Mouse (Mus musculus) kidney, adult 2 months (tissue): ENCODE data around the gene Ank. TPM values are rescaled to one million over a fixed set of nuclear protein-coding genes. Genes with fewer than 3 reads are reported as not detected.

ENCODE experiments used
- DNase-seq: peaks from one replicate; pipeline ENCODE4 v3.0.0; 2021
- H3K27ac ChIP-seq: fragments of 200-500 bp; 2 replicates; pipeline ENCODE4 v1.5.1; 2012; ENCODE audit warnings: low read depth, low read length, control low read depth, inconsistent platforms; ENCODE audit not compliant: insufficient read depth
- H3K27me3 ChIP-seq: fragments of 200-500 bp; replicated peaks from 2 replicates; pipeline ENCODE4 v1.6.1; 2012; ENCODE audit warnings: mild to moderate bottlenecking, moderate library complexity, low read length, inconsistent platforms; ENCODE audit not compliant: control insufficient read depth, insufficient read depth
- H3K36me3 ChIP-seq: fragments of 200-500 bp; 2 replicates; pipeline ENCODE4 v1.6.1; 2012; ENCODE audit warnings: mild to moderate bottlenecking, moderate library complexity, low read length, inconsistent platforms; ENCODE audit not compliant: control insufficient read depth, insufficient read depth
- H3K4me1 ChIP-seq: fragments of 200-500 bp; 2 replicates; pipeline ENCODE4 v1.6.1; 2011; ENCODE audit warnings: low read length; ENCODE audit not compliant: control insufficient read depth, insufficient read depth
- H3K4me3 ChIP-seq: fragments of 200-500 bp; 2 replicates; pipeline ENCODE4 v1.5.1; 2011; ENCODE audit warnings: mild to moderate bottlenecking, low read depth, low read length, control low read depth; ENCODE audit not compliant: insufficient read depth
- CTCF ChIP-seq: fragments of 200-500 bp; conservative IDR thresholded peaks from 2 replicates; pipeline ENCODE4 v1.5.1; 2011; ENCODE audit warnings: low read depth, mild to moderate bottlenecking, control low read depth, low read length, moderate library complexity, mixed read lengths; ENCODE audit not compliant: insufficient read depth, insufficient read length
- POLR2A ChIP-seq: fragments of 200-500 bp; IDR thresholded peaks from one replicate; pipeline ENCODE4 v1.6.1; 2011; ENCODE audit warnings: low read depth, low read length, control low read depth
- WGBS: fragments of 180-500 bp; shearing (Covaris S2); methylation state at CpG from one replicate; pipeline ENCODE4 v1.1.7; 2018; 5-methylcytosine and 5-hydroxymethylcytosine counted together
- polyA plus RNA-seq: library from polyadenylated mRNA; depleted of rRNA; stranded (reverse); fragments of >200 nt; gene quantifications from 2 replicates; pipeline ENCODE4 v1.2.3, GENCODE M21; 2012; rRNA removed

Gene Ank
- polyA plus RNA-seq, 1 experiment = 18.6 TPM

DNA sequence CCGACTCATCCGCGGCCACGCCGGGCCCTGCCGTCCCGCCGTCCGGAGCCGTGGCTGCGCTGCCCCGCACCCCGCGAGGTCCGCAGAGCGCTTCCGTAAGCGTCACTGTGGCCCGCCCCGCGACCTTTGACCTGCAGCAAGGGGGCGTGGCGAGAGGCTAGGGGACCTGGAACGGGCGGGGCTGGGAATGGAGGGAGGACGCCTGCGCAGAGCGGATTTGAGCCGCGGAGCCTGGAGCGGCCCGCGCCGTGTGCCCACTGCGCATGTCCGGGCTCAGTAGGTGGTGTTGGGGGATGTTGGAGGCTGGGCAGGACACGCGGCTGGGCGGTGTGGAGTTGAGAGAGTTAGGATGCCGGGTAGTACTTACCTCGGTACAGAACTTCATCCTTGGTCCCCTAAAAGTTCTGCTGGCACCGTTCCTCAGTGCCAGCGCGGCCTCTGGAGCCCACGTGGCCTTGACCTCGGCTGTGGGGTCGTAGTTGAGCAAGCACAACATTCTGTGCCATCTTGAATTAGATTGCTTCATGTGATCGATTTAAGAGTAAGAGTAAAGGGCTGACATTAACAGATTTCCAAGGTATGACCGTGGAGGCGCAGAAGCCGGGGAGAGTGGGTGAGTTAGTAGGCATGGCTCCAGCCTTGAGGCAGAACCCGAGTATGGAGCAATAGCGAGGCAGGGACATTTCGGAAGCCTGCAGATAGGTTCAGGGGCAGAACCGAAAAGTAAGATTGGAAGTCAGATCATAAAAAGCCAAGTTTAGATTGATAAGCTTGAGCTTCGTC, 164.3 kb downstream of the Ank start, which contains the start of gene Otulin:
Gene Otulin (minus strand): TSS at position 93 of the 783 bp plus-strand sequence.
- peaks cover 23% of the 10 kb centered on the region for H3K4me1 ChIP-seq
- peak; percentile 99 for DNase-seq
- peak within 1 kb of the TSS; percentile 34 for H3K27ac ChIP-seq
- WGBS = 6% methylated on average over 56 of the region's 56 CpGs
- peak within 1 kb of the TSS; percentile 75 for H3K4me3 ChIP-seq
- TF ChIP-seq POLR2A (peak; percentile 27), CTCF (no peak)
- no peaks in the 10 kb centered on the region for H3K27me3 ChIP-seq
- H3K36me3 ChIP-seq = no peaks in the 10 kb centered on the region

DNA sequence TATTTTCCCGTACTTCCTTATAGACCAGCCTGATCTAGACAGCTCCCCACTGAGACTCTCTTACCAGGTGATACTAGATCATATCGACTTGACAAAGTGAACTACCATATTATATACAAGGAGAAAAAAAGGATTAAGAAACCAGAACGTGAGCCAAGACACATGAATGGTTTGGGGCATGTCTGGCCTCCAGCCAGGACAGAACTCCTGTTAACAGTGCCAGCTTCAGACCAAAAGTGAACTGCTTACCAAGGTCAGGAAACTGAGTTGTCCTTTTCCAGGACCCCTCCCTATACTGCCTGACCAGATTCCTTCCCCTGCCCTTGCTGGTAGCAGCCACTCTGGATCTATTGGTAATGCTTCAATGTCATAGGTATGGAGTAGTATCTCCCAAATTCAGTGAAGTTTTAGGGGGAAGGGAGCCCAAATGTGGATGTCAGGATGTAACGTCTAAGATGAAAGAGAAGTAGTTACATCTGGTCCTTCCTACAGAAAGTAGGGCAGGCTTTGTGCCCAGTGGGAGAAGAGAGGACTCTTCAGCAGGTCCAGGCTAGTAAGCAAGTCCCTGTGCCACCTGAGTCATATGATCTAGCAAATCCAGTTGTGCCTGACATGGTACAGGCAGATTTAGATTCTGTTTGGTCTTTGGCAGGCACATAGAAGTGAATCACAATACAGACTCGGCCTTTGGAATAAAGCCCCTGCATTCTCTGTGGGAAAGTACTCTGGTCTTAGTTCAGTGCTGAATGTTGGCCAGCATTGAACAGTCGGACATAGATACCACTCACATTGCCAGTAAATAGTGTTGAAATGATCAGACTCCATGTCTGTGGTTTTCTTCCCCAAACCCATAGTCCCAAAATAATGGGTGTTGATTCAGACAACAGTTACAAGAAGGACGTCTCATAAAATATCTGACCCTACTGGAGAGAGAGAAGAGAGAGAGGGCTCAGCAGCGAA, 167.7 kb downstream of the Ank start:
- 69% methylated on average over 8 of the region's 8 CpGs for WGBS
- TF ChIP-seq POLR2A (no peak), CTCF (no peak)
- H3K27me3 ChIP-seq = no peaks in the 10 kb centered on the region
- peak; percentile 55 for DNase-seq
- H3K36me3 ChIP-seq = no peaks in the 10 kb centered on the region
- peaks cover 2% of the 10 kb centered on the region for H3K4me1 ChIP-seq
- H3K27ac ChIP-seq = no peak overlapping the region
- H3K4me3 ChIP-seq = no peak overlapping the region

DNA sequence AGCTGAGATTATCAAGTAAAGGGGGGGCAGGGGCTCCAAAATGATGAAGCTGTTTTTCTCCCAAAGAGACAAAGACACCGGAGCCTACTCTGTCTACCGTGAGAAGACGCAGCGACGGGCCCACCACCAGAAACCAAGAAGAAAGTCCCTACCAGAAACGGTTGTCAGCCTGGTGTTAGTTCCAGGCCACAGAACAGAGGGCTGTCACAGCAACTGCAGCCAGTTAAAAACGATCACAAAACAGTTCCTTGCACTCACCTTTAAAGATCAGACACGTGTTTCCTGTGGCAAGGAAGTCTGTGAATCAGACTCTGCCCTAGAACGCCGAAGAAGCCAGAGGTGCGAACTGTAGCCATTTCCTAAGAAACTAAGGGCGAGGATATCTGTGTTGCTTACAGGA, 174.7 kb downstream of the Ank start:
- no peak for TF ChIP-seq CTCF
- H3K4me3 ChIP-seq = no peak overlapping the region
- H3K27ac ChIP-seq = no peak overlapping the region
- no peaks in the 10 kb centered on the region for H3K27me3 ChIP-seq
- no peaks in the 10 kb centered on the region for H3K36me3 ChIP-seq
- WGBS = 57% methylated on average over 12 of the region's 12 CpGs
- no peak for DNase-seq
- H3K4me1 ChIP-seq = no peaks in the 10 kb centered on the region

DNA sequence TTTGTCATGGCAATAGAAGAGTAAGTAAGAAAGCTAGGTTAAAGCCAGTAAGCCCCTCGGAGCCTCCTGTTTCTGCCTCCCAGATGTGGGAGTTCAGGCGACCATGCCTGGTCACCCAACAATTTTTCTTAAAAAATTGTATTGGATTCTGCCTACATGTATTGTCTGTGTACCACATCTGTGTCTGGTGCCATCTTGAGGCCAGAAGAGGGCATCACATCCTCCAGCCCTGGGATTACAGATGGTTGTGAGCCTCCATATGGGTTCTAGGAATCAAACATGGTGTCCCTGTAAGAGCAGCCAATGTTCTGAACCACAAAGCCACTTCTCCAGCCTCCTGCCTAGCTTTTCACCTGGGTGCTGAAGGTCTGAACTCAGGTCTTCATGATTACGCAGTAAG, 176.4 kb downstream of the Ank start:
- 81% methylated on average over 3 of the region's 3 CpGs for WGBS
- H3K27ac ChIP-seq = no peak overlapping the region
- TF ChIP-seq POLR2A (no peak), CTCF (peak; percentile 86)
- no peaks in the 10 kb centered on the region for H3K36me3 ChIP-seq
- H3K27me3 ChIP-seq = no peaks in the 10 kb centered on the region
- H3K4me1 ChIP-seq = no peaks in the 10 kb centered on the region
- no peak overlapping the region for H3K4me3 ChIP-seq
- peak; percentile 66 for DNase-seq

Other genes starting within 250 kb of the Ank start
- 29.0 and 34.4 TPM in 2 replicates for gene Otulin, start 164.0 kb downstream of the Ank start, polyA plus RNA-seq
- gene Otulinl, start 214.9 kb downstream of the Ank start, polyA plus RNA-seq = 2.4 and 5.1 TPM in 2 replicates